Mouse (Mus musculus) spleen, adult 12 weeks (tissue): Measurements from ENCODE around the gene Rbfox3.

ENCODE experiments used
- DNase-seq: peaks from one replicate; pipeline ENCODE4 v3.0.0; 2022; ENCODE audit warnings: low spot score

Rbfox3 gene

GRCm38 (mm10) chr11:118601484-118601883 lies 309.9 kb downstream of the Rbfox3 start:
- no peak for DNase-seq

- DNase-seq = no peak
Measured at GRCm38 (mm10) chr11:118600168-118600567, 311.2 kb downstream of the Rbfox3 start.

- no peak for DNase-seq
Measured at GRCm38 (mm10) chr11:118598726-118599125, 312.7 kb downstream of the Rbfox3 start.

DNA sequence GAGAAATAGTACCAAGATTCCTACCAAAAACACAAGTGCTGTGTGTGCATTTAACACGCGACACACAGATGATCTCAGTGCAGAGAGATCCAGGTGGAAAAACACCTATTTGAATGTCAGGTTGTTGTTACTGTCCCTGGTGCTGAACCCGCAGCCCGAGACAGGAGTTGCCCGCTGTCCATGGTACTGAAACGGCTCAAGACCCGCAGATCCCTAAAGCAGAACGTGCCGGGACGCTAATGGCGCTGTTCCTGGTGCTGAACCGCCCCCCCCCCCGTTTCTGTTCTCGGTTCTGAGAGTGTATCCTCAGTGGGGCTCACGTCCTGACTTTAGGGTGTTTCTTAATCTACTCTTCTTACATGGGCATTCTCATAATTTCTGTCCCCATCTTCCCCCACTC lies 326.6 kb downstream of the Rbfox3 start:
- DNase-seq = no peak

GRCm38 (mm10) chr11:118583989-118584388 lies 327.4 kb downstream of the Rbfox3 start:
- no peak for DNase-seq

DNA sequence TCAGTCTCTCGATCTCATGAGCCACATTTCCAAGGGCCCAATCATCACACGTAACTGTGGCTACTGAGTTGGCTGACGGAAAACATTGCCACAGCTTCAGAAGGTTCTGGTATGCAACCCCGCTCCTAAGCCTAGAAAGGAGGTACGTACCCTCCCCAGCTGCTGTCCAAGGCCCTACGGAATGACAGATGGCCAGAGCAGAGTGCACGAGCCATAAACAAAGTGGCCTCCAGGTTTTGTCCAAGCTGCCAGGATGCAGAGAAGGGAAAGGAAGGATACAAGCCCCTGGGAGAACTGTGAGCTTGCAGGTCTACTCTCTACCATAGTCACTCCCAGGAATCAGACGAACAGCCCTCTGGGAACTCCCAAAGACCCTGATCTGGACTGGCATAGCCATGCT lies 327.8 kb downstream of the Rbfox3 start:
- DNase-seq = no peak

- no peak for DNase-seq
Measured at GRCm38 (mm10) chr11:118581019-118581418, 330.4 kb downstream of the Rbfox3 start.

- no peak for DNase-seq
Measured at GRCm38 (mm10) chr11:118579622-118580021, 331.8 kb downstream of the Rbfox3 start.

DNA sequence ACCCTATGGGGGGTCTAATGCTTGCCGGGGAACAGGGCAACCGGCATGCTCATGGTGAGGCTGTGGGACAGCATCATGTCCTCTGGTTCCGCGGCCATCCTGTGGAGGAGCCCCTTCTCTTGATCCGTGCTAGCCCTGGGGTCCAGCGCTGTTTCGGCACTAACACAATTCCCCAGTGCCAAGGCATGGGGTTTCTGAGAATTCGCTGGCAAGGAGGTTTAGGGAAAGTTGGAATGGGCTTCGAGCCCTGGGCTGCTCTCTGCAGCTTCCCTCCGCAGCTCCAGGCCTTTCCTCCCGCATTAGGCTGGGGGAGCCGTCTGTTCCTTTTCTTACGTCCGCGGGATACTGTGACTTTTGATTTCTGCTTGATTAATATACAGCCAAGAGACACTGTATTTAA lies 334.1 kb downstream of the Rbfox3 start:
- DNase-seq = no peak

DNA sequence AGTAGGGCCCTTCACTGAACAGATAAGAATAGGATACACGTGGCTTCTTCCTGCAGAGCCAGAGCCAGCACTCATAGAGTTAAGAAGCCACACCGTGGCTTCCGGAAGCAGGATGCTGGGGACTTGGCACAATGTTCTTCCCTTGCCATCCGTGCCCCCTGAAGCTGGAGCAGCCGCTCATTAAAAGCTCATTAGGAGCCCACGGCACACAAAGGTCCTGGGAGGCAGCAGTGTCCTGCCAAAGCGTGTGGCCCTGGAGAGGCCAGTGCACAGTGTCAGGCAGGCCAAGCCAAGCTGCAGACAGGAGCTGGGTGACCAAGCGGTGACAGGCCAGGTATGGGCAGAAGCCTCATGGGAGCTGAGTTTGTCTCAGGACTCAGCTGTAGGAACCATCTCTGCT lies 334.8 kb downstream of the Rbfox3 start:
- no peak for DNase-seq

GRCm38 (mm10) chr11:118574418-118574817 lies 337.0 kb downstream of the Rbfox3 start:
- DNase-seq = no peak

- DNase-seq = no peak
Measured at GRCm38 (mm10) chr11:118573569-118573968, 337.8 kb downstream of the Rbfox3 start.

- no peak for DNase-seq
Measured at GRCm38 (mm10) chr11:118573000-118573399, 338.4 kb downstream of the Rbfox3 start.

- no peak for DNase-seq
Measured at GRCm38 (mm10) chr11:118570164-118570563, 341.2 kb downstream of the Rbfox3 start.

DNA sequence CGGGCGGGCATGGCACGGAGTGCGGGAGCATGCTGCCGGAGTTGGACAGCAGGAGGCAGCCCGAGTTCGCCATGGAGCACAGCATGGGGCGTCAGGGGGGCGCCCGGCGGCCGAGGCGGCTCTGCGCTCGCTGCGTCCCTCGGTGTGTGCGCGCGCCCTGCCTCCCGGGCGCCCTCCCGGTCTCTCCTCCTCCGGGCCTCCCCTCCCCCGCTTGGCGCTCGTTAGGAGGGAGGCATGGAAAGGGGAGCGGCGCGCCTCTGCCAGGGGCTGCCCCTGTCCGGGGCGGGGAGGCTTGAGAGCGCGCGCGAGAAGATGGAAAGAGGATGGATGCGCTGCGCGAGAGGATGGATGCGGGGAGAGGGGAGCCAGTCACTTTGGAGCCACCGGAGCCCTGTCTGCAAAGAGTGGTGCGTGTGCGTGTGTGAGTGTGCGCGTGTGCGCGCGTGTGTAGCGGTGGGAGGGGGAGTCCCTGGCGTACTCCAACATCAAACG lies 341.8 kb downstream of the Rbfox3 start:
- DNase-seq = no peak

- no peak for DNase-seq
Measured at GRCm38 (mm10) chr11:118563877-118564276, 347.5 kb downstream of the Rbfox3 start.

DNA sequence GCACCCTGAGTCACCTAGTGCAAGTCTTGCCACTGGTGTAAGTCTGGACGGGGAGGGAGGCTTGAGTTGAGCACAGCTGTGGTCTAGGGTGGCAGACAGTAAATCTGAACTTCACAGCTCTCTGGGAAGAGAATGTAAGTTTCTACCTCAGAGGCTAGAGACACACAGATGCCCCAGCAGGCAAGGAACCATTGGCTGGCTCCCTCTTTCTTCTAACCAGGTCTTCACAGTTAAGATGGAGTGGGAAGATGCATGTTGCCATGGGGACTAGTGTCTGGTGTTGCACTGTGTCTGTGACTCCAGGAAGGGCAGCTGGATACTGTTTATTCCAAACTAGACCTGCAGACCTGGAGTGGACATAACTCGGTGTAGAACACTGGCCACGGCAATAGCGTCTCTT lies 348.6 kb downstream of the Rbfox3 start:
- DNase-seq = no peak

GRCm38 (mm10) chr11:118558193-118558592 lies 353.2 kb downstream of the Rbfox3 start:
- DNase-seq = no peak

DNA sequence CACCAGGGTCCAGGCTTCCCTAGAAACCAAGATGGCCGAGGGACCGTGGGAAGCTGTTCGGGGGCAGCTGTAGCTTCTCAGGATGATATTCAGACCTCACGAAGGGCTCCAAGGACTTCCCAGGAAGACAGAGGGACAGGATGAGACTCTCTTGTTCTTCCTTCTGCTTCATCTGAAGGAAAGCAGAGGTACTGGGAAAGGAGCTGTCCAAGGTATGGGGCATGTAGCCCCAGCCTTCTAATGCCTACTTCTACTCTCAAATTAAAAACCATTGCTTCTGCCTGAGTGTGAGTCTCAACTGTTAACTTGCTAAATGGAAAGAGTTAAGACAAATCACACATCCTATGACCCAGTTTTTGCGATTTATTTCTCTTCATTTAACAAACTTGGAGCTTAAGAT lies 355.8 kb downstream of the Rbfox3 start:
- no peak for DNase-seq

DNA sequence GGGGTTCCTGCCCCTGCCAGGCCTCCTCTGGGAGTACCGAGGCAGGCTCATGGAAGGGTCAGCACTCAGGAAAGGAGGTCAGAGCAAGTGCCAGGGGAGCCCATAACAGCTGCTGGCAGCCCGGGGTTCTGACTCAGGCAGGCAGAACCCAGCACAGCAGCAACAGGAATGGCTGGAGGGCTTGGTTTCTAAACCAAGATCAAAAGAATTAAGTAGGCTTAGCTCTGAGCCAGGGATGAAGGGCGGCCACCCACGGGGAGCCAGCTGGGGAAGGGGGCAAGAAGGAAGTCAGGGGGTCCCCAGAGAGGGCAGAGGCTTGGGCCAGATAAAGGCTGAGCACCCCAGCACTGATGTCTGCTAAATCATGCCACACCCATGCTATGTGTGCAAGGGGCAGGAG lies 356.9 kb downstream of the Rbfox3 start:
- DNase-seq = no peak

DNA sequence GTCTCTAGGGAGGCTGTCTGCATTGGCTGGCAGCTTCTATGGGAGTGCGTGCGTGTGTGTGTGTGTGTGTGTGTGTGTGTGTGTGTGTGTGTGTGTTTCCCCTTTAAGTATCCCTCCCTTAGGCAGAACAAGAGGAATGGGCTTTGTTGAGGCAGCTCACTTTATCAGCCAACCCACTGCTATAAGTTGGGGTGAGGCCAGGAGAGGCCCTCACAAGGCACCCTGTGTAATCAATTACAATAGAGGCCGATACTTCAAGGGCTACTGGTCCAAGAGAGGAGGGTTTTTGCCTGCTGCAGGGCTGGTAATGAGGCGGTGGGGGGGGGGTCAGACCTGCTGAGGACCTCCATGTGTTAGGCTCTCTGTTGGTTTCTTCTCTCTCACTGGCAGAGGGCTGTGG lies 357.5 kb downstream of the Rbfox3 start:
- no peak for DNase-seq

DNA sequence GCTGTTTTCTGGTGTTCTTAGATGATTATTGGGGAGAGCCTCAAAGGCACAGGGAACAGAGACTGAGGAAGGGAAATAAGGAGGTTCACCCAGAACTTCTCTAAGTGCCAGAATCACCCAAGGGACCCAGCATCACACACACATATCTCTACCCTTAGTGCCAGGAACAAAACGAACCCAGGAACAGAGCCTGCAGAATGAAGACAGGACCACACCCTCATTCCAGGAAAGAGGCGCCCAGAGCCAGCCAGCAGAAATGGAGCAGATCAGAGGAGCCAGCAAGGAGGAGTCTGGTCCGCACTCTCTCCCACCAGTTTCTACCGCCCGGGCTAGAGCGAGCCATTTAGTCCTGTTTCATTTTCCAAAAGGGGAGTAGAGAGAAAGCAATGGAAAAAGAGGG lies 358.4 kb downstream of the Rbfox3 start:
- DNase-seq = no peak

DNA sequence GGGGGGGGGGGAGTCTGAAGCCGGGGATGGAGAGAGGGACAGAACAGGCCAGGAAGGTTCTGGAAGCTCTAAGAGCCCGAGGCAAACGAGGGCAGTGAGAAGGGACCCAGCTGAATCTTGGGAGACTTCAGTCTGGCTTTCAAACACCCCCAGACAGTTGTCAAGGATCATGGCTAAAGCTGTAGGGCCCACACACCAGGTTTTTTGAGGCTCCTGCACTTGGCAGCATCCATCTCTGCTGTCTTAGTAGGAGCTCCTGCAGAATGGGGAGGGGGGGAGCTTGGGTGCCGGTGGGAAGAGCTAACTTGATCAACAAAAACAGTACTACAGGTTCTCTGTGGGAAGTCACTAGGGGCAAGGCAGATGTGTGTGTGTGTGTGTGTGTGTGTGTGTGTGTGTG lies 358.9 kb downstream of the Rbfox3 start:
- no peak for DNase-seq

GRCm38 (mm10) chr11:118551705-118552104 lies 359.7 kb downstream of the Rbfox3 start:
- DNase-seq = no peak
